Mouse (Mus musculus) heart, embryonic 10.5 days (tissue): Measurements from ENCODE around the gene Pcdh15. TPM values are rescaled to one million over a fixed set of nuclear protein-coding genes. Genes with fewer than 3 reads are reported as not detected.

Experiments
- DNase-seq: peaks from one replicate; pipeline ENCODE4 v3.0.0-alpha.2; 2017; ENCODE audit warnings: low spot score
- H3K27ac ChIP-seq: fragments of 300-500 bp; sonication (generic); 2 replicates; pipeline ENCODE4 v1.5.1; 2016; ENCODE audit warnings: mild to moderate bottlenecking
- H3K27me3 ChIP-seq: fragments of 300-500 bp; sonication (generic); 2 replicates; pipeline ENCODE4 v1.6.1; 2016; ENCODE audit warnings: mild to moderate bottlenecking; ENCODE audit not compliant: poor library complexity, insufficient read depth, severe bottlenecking
- H3K36me3 ChIP-seq: fragments of 300-500 bp; sonication (generic); 2 replicates; pipeline ENCODE4 v1.6.1; 2016; ENCODE audit warnings: mild to moderate bottlenecking, moderate library complexity
- H3K4me1 ChIP-seq: fragments of 300-500 bp; sonication (generic); 2 replicates; pipeline ENCODE4 v1.6.1; 2016; ENCODE audit warnings: mild to moderate bottlenecking
- H3K4me3 ChIP-seq: fragments of 300-500 bp; sonication (generic); 2 replicates; pipeline ENCODE4 v1.5.1; 2016; ENCODE audit warnings: mild to moderate bottlenecking, moderate library complexity
- H3K9me3 ChIP-seq: fragments of 300-500 bp; sonication (generic); 2 replicates; pipeline ENCODE4 v1.6.1; 2016; ENCODE audit warnings: mild to moderate bottlenecking, moderate library complexity
- WGBS: fragments of 180-500 bp; shearing (Covaris S2); methylation state at CpG from one replicate; pipeline ENCODE4 v1.1.7; 2016; 5-methylcytosine and 5-hydroxymethylcytosine counted together
- polyA plus RNA-seq: library from polyadenylated mRNA; unstranded; fragments of >200 nt; fragmentation: Nextera tagmentation; extraction: Ambion mirVana; gene quantifications from 2 replicates; pipeline ENCODE4 v1.2.1, GENCODE M21; 2016

Gene Pcdh15
- polyA plus RNA-seq, 1 experiment from 2014 or later = 0.78 TPM

DNA sequence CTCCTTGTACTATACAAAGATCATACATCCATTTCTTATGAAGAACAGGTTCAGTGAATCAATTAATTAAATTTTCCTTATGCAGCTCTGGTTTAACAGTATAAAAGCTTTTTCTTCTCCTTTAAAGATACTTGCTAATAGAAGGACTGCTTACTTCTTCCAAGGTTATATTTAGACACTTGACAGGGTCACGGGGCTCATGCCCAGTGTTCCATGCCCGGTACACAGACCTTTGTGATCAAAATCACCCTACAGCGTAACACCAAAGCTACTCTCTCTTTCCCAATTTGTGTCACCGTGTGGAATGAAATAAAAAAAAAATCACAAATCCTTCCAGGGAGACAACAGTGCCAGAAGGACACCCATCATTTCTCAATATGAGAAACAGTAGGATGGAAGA, 48.8 kb downstream of the Pcdh15 start:
- Histone ChIP-seq H3K36me3 (no peaks in the 10 kb centered on the region), H3K4me1 (no peaks in the 10 kb centered on the region), H3K27ac (no peak overlapping the region), H3K4me3 (no peak overlapping the region), H3K9me3 (no peaks in the 10 kb centered on the region), H3K27me3 (no peaks in the 10 kb centered on the region)
- WGBS = 74% methylated on average over 4 of the region's 4 CpGs
- no peak for DNase-seq

DNA sequence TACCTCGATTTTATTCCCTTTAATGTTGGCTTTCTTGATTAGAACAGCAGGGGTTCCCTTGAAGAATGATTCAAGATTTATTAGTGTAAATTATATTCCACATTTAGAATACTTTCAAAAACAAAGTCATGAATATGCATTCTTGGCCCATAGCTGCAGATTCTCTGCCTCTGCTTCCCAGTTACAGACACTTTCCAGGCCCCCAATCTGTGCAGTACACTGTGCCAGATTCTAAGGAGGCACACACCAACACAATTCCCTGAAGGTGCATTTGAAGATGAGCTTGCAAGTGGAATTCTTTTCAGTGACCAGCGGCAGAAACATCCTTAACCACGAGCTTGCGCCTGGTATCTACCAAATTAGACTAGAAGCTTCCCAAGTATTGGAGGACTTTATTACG, 55.4 kb downstream of the Pcdh15 start:
- no peak overlapping the region for H3K27ac ChIP-seq
- no peak for DNase-seq
- H3K9me3 ChIP-seq = no peaks in the 10 kb centered on the region
- H3K4me1 ChIP-seq = no peaks in the 10 kb centered on the region
- H3K27me3 ChIP-seq = no peaks in the 10 kb centered on the region
- H3K4me3 ChIP-seq = no peak overlapping the region
- 77% methylated on average over 5 of the region's 5 CpGs for WGBS
- no peaks in the 10 kb centered on the region for H3K36me3 ChIP-seq

DNA sequence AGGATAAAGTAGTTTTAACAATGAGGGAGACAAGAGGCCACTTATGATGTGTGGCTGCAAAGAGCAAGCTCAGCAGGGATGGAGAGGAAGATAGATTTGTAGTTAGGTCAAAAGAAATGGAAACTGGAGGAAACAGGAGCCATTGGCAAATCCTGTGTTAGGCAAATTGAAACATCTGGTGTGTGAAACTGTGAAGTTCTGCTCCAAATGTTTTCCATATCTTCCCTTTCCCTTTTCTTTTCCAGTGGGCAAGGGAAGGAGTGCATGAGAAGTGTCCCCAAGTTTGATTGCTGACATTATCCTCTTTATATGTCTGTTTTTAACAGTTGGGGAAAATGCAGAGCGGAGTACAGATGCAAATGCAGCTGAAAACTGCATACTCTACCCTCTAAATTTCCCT, 62.6 kb downstream of the Pcdh15 start:
- WGBS = 88% methylated on average over 1 of the region's 1 CpGs
- Histone ChIP-seq H3K4me3 (no peak overlapping the region), H3K9me3 (no peaks in the 10 kb centered on the region), H3K27me3 (no peaks in the 10 kb centered on the region), H3K27ac (no peak overlapping the region), H3K36me3 (no peaks in the 10 kb centered on the region), H3K4me1 (no peaks in the 10 kb centered on the region)
- DNase-seq = no peak

DNA sequence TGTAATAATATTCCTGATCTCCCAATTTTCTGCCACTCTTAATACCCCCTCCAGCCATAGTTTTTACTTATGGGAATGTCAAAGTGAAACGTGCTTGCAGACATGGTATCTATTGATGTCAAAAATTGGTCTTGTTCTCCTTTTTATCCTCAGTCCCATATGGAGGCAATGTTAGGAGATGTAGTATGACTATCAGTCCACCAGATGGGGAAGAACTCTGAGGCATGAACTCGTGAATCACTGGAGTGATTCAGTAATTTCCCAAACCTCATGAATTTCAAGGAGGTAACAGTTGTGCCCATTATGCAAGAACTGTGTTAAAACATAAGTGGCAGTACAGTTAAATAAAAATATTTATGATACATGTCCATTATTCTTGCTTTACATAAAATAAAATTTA, 116.9 kb downstream of the Pcdh15 start:
- 66% methylated on average over 2 of the region's 2 CpGs for WGBS

DNA sequence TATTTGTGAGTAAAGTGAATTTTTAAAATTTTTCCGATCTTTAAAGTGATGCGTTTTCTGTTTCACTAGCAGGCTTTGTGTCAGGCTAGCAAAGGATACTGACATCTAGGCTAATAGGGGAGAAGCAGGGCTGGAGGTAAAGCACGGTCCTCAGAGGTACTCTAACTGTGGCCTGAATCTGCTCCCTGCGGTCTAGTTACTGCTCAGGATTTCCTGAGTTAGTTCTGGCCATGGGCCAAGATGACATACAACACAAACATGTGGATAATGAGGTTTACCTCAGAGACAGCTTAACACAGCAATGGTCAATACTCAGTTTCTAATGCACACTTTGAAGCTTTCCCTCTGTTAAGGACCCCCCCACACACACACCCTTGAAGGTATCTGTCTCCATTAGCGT, 143.2 kb downstream of the Pcdh15 start:
- DNase-seq = no peak
- WGBS = 76% methylated on average over 5 of the region's 5 CpGs
- no peaks in the 10 kb centered on the region for H3K36me3 ChIP-seq

More for the DNA sequence above, 116.9 kb downstream of the Pcdh15 start:
- Histone ChIP-seq H3K27ac (no peak overlapping the region), H3K4me3 (no peak overlapping the region), H3K36me3 (no peaks in the 10 kb centered on the region), H3K9me3 (no peaks in the 10 kb centered on the region), H3K27me3 (no peaks in the 10 kb centered on the region), H3K4me1 (no peaks in the 10 kb centered on the region)
- no peak for DNase-seq

DNA sequence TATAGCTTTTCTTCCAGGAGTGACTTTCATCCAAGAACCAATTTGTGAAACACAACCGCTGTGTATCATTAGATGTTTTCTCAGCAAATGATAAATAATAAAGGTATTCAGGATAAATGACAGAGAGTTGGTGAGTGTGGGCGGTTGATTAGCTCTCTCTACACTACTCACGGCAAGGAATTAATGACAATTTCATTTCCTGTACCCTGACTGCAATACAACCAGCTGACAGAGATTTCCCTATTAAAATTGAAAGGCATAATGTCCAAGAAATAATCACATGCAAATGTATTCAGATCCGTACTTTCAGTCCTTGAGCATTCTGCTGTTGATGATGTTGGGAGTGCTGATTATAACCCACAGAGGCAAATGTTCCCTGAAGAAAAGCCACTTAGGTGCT, 181.3 kb downstream of the Pcdh15 start:
- H3K9me3 ChIP-seq = no peaks in the 10 kb centered on the region
- no peaks in the 10 kb centered on the region for H3K27me3 ChIP-seq
- H3K4me3 ChIP-seq = no peak overlapping the region
- 86% methylated on average over 4 of the region's 4 CpGs for WGBS
- DNase-seq = no peak
- H3K27ac ChIP-seq = no peak overlapping the region
- H3K36me3 ChIP-seq = no peaks in the 10 kb centered on the region
- no peaks in the 10 kb centered on the region for H3K4me1 ChIP-seq

More for the DNA sequence above, 143.2 kb downstream of the Pcdh15 start:
- Histone ChIP-seq H3K27ac (no peak overlapping the region), H3K27me3 (no peaks in the 10 kb centered on the region), H3K9me3 (no peaks in the 10 kb centered on the region), H3K4me3 (no peak overlapping the region), H3K4me1 (no peaks in the 10 kb centered on the region)

DNA sequence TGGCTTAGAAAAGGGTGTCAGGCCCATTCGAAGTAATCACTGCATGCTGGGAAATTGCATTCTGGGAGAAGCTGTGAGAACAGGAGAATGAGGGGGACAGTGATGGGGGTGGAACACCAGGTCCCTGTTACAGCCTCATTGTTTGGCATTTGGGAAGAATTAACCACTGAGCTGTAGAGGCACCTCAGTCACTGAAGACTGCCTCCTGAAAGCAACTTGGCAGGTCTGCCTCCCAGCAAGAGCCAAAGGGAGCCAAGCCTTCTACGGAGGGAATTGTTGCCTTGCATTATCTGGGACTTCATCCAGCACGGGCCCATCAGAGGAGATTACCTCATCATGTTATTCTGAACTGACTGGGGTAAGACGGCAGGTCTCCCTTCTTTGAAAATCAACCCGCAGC, 197.3 kb downstream of the Pcdh15 start:
- whole genome bisulfite sequencing = 61% methylated on average over 5 of the region's 5 CpGs

DNA sequence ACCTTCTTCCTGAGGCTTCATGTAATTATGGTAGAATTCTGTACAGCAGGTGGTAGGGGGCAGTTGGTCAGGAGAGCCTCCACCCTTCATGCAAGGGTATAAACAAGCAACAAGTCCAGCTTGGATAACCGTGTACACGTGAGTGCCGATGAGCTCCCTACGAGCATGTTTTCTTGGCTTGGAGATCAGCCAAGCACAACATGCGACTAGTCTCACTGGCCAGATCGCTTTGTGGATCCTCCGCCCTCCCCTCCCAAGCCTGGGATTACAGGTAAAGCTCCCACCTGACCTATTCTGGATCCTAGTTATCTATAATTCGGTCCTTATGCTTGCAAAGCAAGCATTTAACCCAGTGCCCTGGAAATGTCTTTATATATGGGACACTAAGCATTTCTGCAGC, 202.8 kb downstream of the Pcdh15 start:
- H3K4me3 ChIP-seq = no peak overlapping the region
- 80% methylated on average over 8 of the region's 8 CpGs for WGBS
- H3K36me3 ChIP-seq = no peaks in the 10 kb centered on the region
- no peak for DNase-seq
- H3K4me1 ChIP-seq = no peaks in the 10 kb centered on the region
- no peak overlapping the region for H3K27ac ChIP-seq
- no peaks in the 10 kb centered on the region for H3K27me3 ChIP-seq
- H3K9me3 ChIP-seq = no peaks in the 10 kb centered on the region

More for the DNA sequence above, 197.3 kb downstream of the Pcdh15 start:
- H3K9me3 ChIP-seq = no peaks in the 10 kb centered on the region
- no peak for DNase-seq
- no peaks in the 10 kb centered on the region for H3K36me3 ChIP-seq
- no peak overlapping the region for H3K27ac ChIP-seq
- no peaks in the 10 kb centered on the region for H3K27me3 ChIP-seq
- H3K4me3 ChIP-seq = no peak overlapping the region
- H3K4me1 ChIP-seq = no peaks in the 10 kb centered on the region

DNA sequence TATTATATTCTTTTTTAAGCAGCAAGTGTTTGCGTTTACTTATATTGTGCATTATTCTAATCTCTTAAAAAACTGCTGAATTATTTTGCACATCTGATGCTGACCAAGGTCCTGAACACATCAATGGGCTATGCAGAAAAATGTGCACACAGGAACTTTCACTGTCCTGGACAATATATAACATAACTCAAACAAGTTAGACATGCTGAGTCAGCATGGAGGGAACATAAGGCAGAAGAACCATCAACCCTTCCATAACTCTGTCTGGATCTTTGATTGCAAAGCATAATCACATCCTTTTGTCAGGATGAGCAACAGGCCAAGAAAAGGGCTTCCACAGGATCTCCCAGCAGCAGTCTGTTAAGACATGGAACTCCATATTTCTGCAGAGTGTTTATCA, 207.5 kb downstream of the Pcdh15 start:
- no peak overlapping the region for H3K27ac ChIP-seq
- DNase-seq = no peak
- no peaks in the 10 kb centered on the region for H3K9me3 ChIP-seq
- no peaks in the 10 kb centered on the region for H3K4me1 ChIP-seq
- H3K27me3 ChIP-seq = no peaks in the 10 kb centered on the region
- no peaks in the 10 kb centered on the region for H3K36me3 ChIP-seq
- no peak overlapping the region for H3K4me3 ChIP-seq
- 78% methylated on average over 1 of the region's 1 CpGs for WGBS

DNA sequence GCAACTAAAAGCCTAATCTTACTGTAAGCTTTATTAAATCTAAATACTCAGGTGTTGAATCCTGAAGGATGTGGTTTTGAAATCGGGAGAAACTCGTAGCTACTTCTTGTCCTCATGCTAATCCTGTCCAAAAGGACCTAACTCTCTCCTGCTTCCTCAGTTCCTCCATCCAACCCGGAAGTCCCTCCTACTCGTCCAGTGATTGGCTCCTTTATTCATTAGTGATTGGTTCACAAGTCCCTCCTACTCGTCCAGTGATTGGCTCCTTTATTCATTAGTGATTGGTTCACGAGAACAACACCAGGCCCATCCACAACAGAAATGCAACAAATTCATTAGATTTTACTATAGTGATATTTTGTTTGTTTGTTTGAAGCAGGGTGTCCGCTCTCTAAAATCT, 227.7 kb downstream of the Pcdh15 start:
- DNase-seq = no peak
- no peaks in the 10 kb centered on the region for H3K36me3 ChIP-seq
- H3K9me3 ChIP-seq = no peaks in the 10 kb centered on the region
- no peak overlapping the region for H3K4me3 ChIP-seq
- no peaks in the 10 kb centered on the region for H3K27me3 ChIP-seq
- no peak overlapping the region for H3K27ac ChIP-seq
- WGBS = 81% methylated on average over 7 of the region's 7 CpGs
- H3K4me1 ChIP-seq = no peaks in the 10 kb centered on the region

DNA sequence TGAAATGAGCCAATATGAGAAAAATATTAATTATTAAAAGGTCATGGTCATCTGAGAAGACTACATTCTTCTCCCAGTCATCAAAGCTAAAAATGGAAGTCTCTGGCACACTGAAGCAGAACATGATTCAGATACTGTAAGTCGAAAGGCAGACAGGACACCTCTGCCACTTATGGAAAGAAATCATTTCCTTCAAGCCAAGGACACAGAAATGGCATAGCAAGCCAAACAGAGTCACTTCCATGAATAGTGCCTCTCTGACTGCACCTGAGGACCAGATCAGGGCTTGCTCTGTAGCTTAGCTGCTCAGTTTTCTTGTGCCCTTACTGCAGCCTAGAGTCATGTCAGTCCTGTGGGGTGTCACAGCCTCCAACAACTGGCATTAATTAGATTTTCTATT, 234.3 kb downstream of the Pcdh15 start:
- no peaks in the 10 kb centered on the region for H3K36me3 ChIP-seq
- H3K9me3 ChIP-seq = no peaks in the 10 kb centered on the region
- no peak overlapping the region for H3K27ac ChIP-seq
- 67% methylated on average over 1 of the region's 1 CpGs for WGBS
- DNase-seq = no peak
- H3K27me3 ChIP-seq = no peaks in the 10 kb centered on the region
- no peaks in the 10 kb centered on the region for H3K4me1 ChIP-seq
- no peak overlapping the region for H3K4me3 ChIP-seq

DNA sequence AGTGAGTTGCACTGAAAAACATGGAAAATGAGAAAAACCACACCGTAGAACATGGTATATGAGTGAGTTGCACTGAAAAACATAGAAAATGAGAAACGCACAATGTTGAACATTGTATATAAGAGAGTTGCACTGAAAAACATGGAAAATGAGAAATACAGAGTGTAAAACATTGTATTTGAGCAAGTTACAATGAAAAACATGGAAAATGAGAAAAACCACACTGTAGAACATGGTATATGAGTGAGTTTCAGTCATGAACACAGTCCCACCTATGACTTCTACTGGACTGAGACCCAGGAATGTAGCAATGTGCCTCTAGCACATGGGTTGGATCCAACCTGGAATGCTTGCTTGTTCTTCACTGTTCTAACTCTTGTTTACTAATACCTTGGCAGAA, 279.9 kb downstream of the Pcdh15 start:
- no peaks in the 10 kb centered on the region for H3K4me1 ChIP-seq
- DNase-seq = no peak
- 64% methylated on average over 2 of the region's 2 CpGs for WGBS
- no peaks in the 10 kb centered on the region for H3K27me3 ChIP-seq
- no peaks in the 10 kb centered on the region for H3K36me3 ChIP-seq
- no peaks in the 10 kb centered on the region for H3K9me3 ChIP-seq
- H3K4me3 ChIP-seq = no peak overlapping the region
- no peak overlapping the region for H3K27ac ChIP-seq

DNA sequence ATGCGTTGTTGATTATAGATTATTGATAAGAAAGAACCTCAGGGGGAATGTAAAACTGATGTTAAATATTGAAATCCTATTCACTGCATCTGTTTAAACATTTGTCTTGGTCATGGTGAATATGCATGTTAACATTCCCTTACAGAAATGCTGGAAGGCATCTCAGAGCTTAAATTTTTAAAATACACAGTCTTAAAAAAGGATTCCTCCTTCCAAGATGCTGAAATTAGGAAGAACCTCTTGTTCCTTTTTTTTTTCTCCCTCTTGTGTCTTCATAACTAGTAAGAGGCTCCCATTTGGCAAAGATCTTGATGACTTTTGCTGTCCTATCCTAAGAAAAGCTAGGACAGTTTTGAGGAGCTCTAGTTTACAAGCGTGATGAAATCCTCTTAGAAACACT, 284.9 kb downstream of the Pcdh15 start:
- WGBS = 82% methylated on average over 2 of the region's 2 CpGs

DNA sequence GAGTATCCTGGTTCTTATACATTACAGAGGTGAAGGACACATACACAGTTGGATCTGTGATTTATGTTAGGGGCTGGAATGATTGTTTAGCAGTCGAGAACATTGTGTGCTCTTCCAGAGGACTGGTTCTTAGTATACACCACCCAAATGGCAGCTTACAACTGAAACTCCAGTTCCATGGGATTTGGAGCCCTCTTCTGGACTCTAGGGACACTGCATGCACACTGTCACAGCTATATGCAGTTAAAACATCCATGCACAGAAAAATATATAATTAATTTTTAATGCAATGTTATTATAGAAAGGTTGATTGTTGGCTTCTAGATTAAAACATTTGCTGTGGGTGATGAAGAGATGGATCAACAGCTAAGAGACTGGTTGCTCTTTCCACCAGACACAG, 301.3 kb downstream of the Pcdh15 start:
- Histone ChIP-seq H3K4me3 (no peak overlapping the region), H3K36me3 (no peaks in the 10 kb centered on the region), H3K4me1 (no peaks in the 10 kb centered on the region), H3K27ac (no peak overlapping the region), H3K27me3 (no peaks in the 10 kb centered on the region), H3K9me3 (no peaks in the 10 kb centered on the region)
- no peak for DNase-seq
- WGBS = 76% methylated on average over 1 of the region's 1 CpGs

More for the DNA sequence above, 284.9 kb downstream of the Pcdh15 start:
- no peaks in the 10 kb centered on the region for H3K9me3 ChIP-seq
- no peaks in the 10 kb centered on the region for H3K4me1 ChIP-seq
- no peaks in the 10 kb centered on the region for H3K36me3 ChIP-seq
- H3K27ac ChIP-seq = no peak overlapping the region
- no peaks in the 10 kb centered on the region for H3K27me3 ChIP-seq
- H3K4me3 ChIP-seq = no peak overlapping the region
- DNase-seq = no peak
